In genomic region chr1:89671110-89671787, GRCm38 (mm10) we compare ENCODE assay signal across 14 mouse cellular contexts.
DNase-seq lines count a peak whose midpoint lies in the region; ATAC-seq lines count a peak whose summit lies in the region.
"Had no signal": no experiment of that assay in that cellular context is flagged by ENCODE, and none has a peak within 500 bp of the region (broad histone marks: within the 10 kb centered on the region; RNA-seq: fewer than 3 reads in every experiment).

No protein-coding gene starts in this region.

- peak; percentile 48 for DNase-seq in ZHBTc4 (ENCODE audit: low read depth, low spot score)
- peak; percentile 36 for DNase-seq in embryonic facial prominence, embryonic 11.5 days (ENCODE audit: low spot score)
- no peak for DNase-seq in spleen, postnatal 10 days (ENCODE audit: low spot score in 2 of 2)
- DNase-seq in cerebellum, postnatal 36 days, result no peak
- DNase-seq in urinary bladder, postnatal 4 days (ENCODE audit: low spot score in 2 of 2), result no peak
- no peak for DNase-seq in adrenal gland, adult 8-10 months
- DNase-seq: adrenal gland, postnatal 36 days; cerebellum, adult 11-12 months; spleen, adult 18-20 months had no signal

- H3K4me1 ChIP-seq in embryonic facial prominence, embryonic 11.5 days (ENCODE audit: control insufficient read depth, insufficient read depth, low read length), result no peaks in the 10 kb centered on the region
- H3K4me1 ChIP-seq in hindbrain, embryonic 13.5 days (replicated peaks), result peaks cover 68% of the 10 kb centered on the region
- H3K4me1 ChIP-seq in midbrain, embryonic 15.5 days, result peaks cover 50% of the 10 kb centered on the region

- no peak overlapping the region for H3K9ac ChIP-seq in embryonic facial prominence, embryonic 11.5 days (replicated peaks; ENCODE audit: low read length)
- H3K9ac ChIP-seq in hindbrain, embryonic 13.5 days, result peak overlapping the region; percentile 49
- no peak overlapping the region for H3K9ac ChIP-seq in midbrain, embryonic 15.5 days
- H3K9ac ChIP-seq: embryonic facial prominence, embryonic 15.5 days had no signal

- 0 out of 2 replicates have a peak, but pooled peaks have one; percentile 54 for ATAC-seq in embryonic facial prominence, embryonic 11.5 days (replicated peaks; ENCODE audit: insufficient number of reproducible peaks, low FRiP score, low TSS enrichment, low read depth)
- ATAC-seq in hindbrain, embryonic 13.5 days (ENCODE audit: low FRiP score), result peak; percentile 58
- peak; percentile 70 for ATAC-seq in midbrain, embryonic 15.5 days (replicated peaks)
- ATAC-seq: intestine, embryonic 16.5 days had no signal

- no peaks in the 10 kb centered on the region for H3K9me3 ChIP-seq in embryonic facial prominence, embryonic 11.5 days (replicated peaks; ENCODE audit: control insufficient read depth, low read length)
- no peaks in the 10 kb centered on the region for H3K9me3 ChIP-seq in hindbrain, embryonic 13.5 days
- H3K9me3 ChIP-seq in midbrain, embryonic 15.5 days, result no peaks in the 10 kb centered on the region
- H3K9me3 ChIP-seq: embryonic facial prominence, embryonic 15.5 days; heart, embryonic 10.5 days had no signal

- H3K4me3 ChIP-seq in embryonic facial prominence, embryonic 11.5 days (ENCODE audit: low read depth, low read length), result no peak overlapping the region
- H3K4me3 ChIP-seq in hindbrain, embryonic 13.5 days, result no peak overlapping the region
- no peak overlapping the region for H3K4me3 ChIP-seq in midbrain, embryonic 15.5 days
- H3K4me3 ChIP-seq: embryonic facial prominence, embryonic 15.5 days; heart, embryonic 10.5 days had no signal

- peaks cover 3% of the 10 kb centered on the region; the same call in 1 of the 2 replicates for H3K36me3 ChIP-seq in embryonic facial prominence, embryonic 11.5 days (replicated peaks; ENCODE audit: control insufficient read depth, insufficient read depth, low read depth, low read length)
- H3K36me3 ChIP-seq in hindbrain, embryonic 13.5 days, result peaks cover 44% of the 10 kb centered on the region
- H3K36me3 ChIP-seq in midbrain, embryonic 15.5 days (replicated peaks), result peaks cover 6% of the 10 kb centered on the region; the same call in 1 of the 2 replicates

- no peak overlapping the region for H3K27ac ChIP-seq in embryonic facial prominence, embryonic 11.5 days (replicated peaks; ENCODE audit: low read depth, low read length)
- H3K27ac ChIP-seq in hindbrain, embryonic 13.5 days, result peak overlapping the region; percentile 77
- H3K27ac ChIP-seq in midbrain, embryonic 15.5 days, result no peak overlapping the region
- H3K27ac ChIP-seq: embryonic facial prominence, embryonic 15.5 days; heart, embryonic 10.5 days had no signal

- H3K27me3 ChIP-seq in embryonic facial prominence, embryonic 11.5 days (ENCODE audit: control insufficient read depth, insufficient read depth, low read length), result no peaks in the 10 kb centered on the region
- no peaks in the 10 kb centered on the region for H3K27me3 ChIP-seq in hindbrain, embryonic 13.5 days
- H3K27me3 ChIP-seq in midbrain, embryonic 15.5 days (replicated peaks), result no peaks in the 10 kb centered on the region
- H3K27me3 ChIP-seq: embryonic facial prominence, embryonic 15.5 days had no signal

- H3K4me2 ChIP-seq in embryonic facial prominence, embryonic 11.5 days (ENCODE audit: low read depth, low read length), result no peak overlapping the region
- no peak overlapping the region for H3K4me2 ChIP-seq in hindbrain, embryonic 13.5 days
- no peak overlapping the region for H3K4me2 ChIP-seq in midbrain, embryonic 15.5 days
- H3K4me2 ChIP-seq: embryonic facial prominence, embryonic 15.5 days had no signal

- WGBS in embryonic facial prominence, embryonic 11.5 days, result 62% methylated on average over 26 of the region's 26 CpGs
- WGBS in hindbrain, embryonic 13.5 days, result 34% methylated on average over 26 of the region's 26 CpGs
- WGBS in midbrain, embryonic 15.5 days, result 31% methylated on average over 26 of the region's 26 CpGs

Comparison
In these comparisons a context has a peak if more than half of its experiments do, and no peak if none do; other contexts are left out.
1. DNase-seq: peak in ZHBTc4 (single experiment) and embryonic facial prominence, embryonic 11.5 days (single experiment); none in spleen, postnatal 10 days (0 of 2), cerebellum, postnatal 36 days (0 of 2), urinary bladder, postnatal 4 days (0 of 2) and adrenal gland, adult 8-10 months (single experiment).
2. Peak in every context shown above with its lines, with median percentiles within 50 percentile points of each other: ATAC-seq.